Mouse (Mus musculus) megakaryocyte, adult 5-6 weeks (primary cell): Measurements from ENCODE around the gene Zscan2. TPM values are rescaled to one million over a fixed set of nuclear protein-coding genes. Genes with fewer than 3 reads are reported as not detected.
A peak's percentile ranks its signal among the peaks of the same experiment; 100 is the strongest.

ENCODE experiments used
- ATAC-seq: 2 replicates; pipeline ENCODE4 v1.8.0; 2016; ENCODE audit warnings: mild to moderate bottlenecking, inconsistent platforms; ENCODE audit not compliant: poor library complexity, severe bottlenecking
- total RNA-seq, 2 experiments: library from RNA; stranded (forward) in 1 of 2; stranded (reverse) in 1 of 2; fragments of 153-499, 151-499 nt in 1 of 2; fragments of 221-1000, 200-1000 nt in 1 of 2; gene quantifications; 2 replicates each; pipeline versions ENCODE4 v1.2.3 to v1.2.4; 2015 to 2017

The Zscan2 gene
- total RNA-seq, 2 experiments from 2014 or later: 1.5 to 1.6 TPM

DNA sequence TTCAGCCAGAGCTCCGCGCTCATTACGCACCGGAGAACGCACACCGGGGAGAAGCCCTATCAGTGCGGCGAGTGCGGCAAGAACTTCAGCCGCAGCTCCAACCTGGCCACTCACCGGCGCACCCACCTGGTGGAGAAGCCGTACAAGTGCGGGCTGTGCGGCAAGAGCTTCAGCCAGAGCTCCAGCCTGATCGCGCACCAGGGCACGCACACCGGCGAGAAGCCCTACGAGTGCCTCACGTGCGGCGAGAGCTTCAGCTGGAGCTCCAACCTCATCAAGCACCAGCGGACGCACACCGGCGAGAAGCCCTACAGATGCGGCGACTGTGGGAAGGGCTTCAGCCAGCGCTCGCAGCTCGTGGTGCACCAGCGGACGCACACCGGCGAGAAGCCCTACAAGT, 15.0 kb downstream of the Zscan2 start:
- no peak for ATAC-seq

DNA sequence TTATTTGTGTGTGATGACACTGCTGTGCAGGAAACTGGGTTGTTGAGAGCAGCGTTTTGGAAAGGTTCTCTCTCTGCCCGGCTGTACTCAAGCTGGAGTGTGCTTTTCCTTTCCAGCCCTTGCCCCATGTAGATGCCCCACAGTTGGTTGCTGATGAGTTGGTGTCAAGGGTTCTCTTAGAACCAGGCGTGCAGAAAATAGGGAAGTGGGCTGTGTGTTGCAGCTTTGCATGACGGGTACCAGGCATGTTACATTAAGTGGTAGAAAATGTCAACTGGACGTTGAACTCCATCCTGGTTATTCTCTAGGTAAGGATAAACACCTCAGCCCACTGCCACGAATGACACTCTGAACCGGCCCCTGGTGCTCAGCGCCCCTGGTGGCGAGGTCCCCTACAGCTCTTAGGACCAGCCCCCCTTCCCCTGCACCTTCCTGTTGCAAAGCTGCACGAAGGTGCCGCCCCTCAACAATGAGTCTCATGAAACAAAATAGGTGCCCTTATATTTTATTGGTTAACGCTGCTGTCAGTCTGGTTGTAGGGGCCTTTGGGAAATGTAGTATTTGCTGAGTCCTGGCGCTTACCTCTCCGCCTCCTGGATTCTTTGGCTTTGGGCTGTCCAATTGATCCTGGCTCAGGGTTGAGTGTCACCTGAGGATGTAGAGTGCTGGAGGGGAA, 22.2 kb downstream of the Zscan2 start:
- ATAC-seq: peak; percentile 95

DNA sequence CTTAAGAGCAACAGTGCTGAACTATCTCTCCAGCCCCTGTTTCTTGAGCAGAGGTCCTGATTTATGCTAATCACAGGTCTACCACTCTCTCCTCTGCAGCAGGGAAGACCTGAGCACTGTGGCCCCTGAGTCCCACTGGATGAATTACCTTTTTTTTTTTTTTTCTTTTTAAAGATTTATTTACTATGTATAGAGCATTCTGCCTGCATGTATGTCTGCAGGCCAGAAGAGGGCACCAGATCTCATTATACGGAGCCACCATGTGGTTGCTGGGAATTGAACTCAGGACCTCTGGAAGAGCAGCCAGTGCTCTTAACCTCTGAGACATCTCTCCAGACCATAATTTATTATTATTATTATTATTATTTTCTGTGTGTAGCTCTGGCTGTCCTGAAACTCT, 24.9 kb downstream of the Zscan2 start:
- no peak for ATAC-seq

DNA sequence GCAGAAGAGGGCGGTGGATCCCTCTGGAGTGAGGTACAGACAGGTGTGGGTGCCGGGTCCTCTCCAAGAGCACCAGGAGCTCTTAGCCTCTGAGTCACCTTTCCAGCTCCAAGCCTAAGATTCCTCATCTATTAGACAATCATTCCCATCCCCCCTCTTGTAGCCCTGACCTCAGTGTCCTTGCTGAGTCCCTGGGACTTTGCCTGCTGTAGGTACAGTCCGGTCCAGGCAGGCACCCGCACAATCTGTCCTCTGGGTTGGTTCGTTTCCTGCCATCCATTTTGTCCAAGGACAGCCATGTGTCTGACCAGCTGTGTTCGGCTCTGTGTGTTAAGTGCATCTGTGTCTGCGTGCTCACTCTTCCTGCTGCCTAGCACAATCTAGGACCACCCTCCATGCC, 27.9 kb downstream of the Zscan2 start:
- no peak for ATAC-seq

DNA sequence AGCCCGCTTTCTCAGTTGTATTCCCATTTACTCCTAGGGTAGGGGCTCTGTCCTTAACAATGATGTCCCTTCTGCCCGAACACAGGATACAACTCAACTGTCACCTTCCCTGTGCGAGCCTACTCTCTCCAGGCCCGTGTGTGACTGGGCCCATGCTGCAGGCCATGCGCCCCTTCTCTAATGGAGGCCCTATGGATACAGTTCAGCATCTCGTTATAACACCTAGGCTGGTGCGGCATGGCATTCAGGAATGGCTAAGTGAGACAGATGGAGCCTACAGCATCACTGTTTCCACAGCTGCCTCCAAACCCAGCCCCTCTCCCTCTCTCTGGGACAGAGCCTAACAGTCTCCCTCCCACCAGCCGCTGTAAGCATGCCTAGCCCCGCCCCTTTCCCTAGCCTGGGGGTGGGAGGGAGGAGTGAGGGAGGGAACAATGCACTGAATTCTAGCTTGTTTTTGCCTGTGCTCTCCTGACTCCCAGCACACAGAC, 28.3 kb downstream of the Zscan2 start:
- peak; percentile 33; the same call in 1 of the 2 replicates for ATAC-seq

DNA sequence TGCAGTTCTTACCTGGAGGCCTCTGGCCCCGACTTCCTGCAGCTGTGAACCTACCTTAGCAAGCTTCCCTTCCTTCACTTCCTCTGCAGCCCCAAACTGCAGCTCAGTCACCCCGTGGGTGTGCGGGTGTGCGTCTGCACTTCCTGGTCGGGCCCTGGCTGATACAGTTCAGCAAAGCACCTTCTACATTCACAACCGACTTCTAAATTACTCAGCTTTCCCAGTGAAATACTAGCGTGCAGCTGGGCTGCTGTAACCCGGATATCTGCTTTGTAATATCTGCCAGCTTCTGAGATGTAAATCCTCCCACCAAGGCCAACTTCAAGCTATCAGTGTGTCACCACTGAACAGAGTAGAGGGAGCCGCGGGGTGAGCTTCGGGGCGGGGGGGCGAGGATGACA, 29.1 kb downstream of the Zscan2 start:
- ATAC-seq: peak; percentile 88

DNA sequence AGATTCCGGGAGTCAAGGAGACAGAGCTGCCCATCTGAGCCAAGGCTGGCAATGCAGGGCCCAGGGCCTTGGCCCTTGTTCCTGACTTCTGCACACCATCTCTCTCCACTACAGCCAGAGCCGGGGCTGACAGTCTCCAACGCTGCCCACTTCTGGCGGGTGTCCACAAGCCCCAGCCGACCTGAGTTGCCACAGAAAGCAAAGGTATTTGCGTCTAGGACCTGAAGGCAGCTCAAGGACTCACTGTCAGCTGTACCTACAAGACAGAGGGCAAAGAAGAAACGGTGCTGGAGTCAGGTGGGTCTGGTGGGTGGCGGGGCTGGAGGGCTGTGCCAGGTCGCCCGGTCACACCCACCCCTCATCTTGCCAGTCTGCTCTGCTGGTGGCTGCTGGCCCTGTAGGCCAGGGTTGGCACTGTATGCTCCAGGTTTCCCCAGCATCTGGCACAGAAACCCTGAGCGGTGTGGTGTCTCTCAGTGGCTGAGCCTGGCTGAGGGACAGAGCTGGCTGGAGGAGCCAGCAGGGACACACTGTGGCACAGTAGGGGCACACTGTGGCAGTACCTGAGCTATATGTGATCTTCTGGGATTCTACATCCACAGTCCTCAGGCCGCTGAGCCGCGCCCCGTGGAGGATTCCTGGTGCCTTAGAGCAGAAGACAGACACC, 32.5 kb downstream of the Zscan2 start:
- no peak for ATAC-seq

DNA sequence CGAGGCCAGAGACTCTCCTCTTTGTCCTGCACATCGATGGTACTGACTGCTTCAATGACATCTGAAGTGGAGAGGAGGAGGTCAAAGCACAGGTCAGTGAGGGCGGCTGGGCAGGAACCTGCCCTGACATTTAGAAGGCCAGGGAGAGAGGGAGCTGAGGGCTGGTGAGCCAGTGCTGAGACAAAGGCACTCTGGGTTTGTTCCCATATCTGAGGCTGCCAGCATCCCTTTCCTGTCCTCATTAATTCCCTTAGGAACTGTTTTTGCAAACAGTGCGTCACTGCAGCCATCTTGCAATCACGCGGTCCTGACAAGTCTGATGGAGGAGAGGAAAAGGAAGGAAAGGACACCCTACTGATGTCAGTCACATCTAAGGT, 33.0 kb downstream of the Zscan2 start:
- no peak for ATAC-seq

DNA sequence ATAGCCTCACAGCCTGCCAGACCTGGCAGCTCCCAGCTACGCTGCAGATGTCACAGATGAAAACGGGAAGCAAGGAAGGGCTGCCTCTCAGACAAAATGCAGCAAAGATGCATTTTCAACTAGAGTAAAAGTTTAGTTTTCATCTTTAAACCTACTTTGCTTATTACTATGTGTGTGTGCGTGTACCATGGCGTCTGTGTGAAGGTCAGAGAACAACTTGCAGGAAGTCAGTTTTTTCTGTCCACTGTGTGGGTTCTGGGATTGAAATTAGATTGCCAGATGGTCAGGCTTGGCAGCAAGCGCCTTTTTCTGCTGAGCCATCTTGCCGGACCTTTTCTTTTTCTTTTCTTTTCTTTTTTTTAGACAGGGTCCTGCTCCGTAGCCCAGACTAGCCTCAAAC, 33.5 kb downstream of the Zscan2 start:
- no peak for ATAC-seq

DNA sequence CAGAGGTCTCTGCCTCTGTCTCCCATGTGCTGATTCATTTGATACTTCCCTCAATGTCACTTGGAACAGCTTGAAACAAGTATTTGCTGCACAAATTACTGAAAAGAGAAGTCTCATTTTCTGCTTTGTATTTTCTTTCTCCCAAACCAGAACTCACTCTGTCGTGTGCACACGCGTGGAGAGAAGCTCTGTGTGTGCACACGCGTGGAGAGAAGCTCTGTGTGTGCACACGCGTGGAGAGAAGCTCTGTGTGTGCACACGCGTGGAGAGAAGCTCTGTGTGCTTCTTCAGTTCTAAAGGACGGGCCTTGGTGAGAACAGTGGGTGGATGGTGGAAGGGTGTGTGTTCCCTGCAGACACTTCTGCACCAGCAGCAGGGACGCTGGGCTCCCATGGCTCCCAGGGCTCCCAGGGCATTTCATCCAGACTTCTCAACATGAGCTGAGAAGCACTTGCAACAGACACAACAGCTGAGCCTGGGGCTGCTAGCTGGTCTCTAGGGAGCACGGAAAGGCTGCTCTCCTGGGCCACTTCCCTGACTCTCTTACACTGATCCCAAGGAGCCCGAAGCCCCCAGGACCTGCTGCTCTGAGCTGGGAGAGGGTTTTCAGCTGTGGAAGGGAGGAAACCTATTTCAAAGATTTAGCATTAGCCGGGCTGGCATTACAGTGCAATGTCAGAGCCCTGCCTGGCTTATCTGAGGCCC, 34.2 kb downstream of the Zscan2 start:
- no peak for ATAC-seq

DNA sequence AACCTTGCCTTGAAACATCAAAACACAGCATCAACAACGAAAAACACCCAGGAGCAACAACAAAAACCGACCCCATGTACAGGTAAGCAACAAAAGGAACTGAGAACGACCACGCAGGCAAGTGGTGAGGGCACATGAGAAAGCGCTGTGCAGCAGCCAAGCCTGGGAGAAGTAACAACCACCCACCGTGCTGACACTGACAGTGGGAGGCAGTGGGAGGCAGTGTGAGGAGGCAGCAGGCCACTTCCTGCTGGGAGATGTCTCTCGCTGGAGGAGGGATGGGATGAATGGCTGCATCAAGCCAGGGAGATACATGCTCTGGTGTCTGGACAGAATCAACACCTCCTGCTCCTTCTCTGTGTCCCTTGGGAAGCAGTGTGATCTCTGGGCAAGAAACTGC, 36.4 kb downstream of the Zscan2 start:
- no peak for ATAC-seq

DNA sequence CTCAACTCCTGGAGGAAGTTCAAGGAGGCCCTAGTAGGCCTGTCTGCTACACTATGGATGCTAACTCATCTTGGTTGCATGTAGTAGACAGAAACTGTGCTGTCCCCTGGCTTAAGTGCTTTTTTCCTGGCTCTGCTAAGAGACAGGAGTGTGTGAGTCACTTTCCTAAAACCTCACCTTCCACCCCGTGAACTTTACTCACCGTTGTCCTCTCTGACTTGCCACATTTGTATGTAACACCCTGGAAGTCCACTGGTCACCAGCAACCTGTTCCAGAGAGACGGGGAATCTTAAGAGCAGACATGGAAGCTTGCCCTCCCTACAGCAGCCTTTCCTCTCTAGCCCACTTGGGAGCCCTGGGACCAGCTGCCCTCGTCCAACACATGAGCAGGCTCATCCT, 37.0 kb downstream of the Zscan2 start:
- ATAC-seq: no peak

DNA sequence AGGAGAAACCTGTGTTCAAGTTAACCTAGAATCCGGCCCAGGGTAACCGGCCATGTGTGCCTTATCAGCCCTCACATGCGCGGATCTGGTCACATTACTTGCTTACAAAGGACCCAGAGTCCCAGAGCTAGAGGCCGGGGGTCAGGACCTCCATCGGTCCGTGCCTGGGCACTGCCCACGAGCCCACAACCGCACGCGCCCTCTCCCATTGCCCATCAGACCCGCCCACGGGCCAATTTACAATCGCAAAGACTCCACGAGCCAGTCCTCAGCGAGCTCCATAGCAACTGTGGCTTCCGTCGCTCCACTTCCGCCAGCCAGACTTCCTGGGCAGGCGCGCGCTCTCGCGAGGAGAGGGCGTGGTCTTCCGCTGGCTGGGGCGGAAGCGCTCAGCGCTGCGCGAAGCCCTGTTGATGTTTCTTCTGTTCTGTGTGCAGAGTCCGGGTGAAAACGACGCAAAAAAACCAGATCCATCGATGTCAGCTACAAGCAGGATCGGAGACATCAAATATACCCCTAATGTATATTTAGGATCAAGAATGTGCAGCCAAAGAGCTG, 40.3 kb downstream of the Zscan2 start, which contains the start of gene Wdr73:
Gene Wdr73 (minus strand): TSS at position 326 of the 558 bp plus-strand sequence.
- peak; percentile 97 for ATAC-seq

DNA sequence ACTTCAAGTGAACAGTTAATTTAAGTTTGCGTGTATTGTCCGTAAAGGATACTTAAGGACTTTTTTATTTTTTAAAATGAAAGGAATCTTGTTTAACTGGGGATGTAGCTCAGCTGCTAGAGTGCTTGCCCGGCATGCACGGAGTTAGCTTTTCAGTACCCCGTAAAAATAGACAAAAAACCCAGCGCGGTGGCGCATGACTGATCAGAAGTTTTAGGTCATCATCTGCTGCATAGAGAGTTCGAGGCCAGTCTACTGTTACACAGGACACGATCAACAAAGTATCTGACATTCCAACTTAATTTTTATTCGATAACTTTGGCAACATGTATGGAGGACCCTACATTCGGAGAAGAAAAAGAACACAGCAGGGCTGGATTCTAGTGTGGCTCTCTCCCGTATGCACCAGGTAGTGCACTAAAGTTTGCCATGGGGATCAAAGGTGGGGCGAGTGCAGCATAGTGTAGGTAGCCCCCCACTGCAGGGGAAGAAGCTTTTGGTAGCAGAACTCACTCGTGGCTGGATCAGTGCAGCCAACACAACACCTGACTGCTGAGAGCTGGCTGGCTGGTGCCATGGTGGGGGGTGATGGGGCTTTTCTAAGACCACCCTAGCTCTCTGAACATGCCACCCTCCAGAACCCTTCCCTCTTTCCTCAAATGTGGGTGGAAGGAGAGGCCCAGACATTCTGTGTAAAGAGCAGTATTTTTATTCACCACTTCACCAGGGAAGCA, 41.0 kb downstream of the Zscan2 start:
- ATAC-seq: no peak

DNA sequence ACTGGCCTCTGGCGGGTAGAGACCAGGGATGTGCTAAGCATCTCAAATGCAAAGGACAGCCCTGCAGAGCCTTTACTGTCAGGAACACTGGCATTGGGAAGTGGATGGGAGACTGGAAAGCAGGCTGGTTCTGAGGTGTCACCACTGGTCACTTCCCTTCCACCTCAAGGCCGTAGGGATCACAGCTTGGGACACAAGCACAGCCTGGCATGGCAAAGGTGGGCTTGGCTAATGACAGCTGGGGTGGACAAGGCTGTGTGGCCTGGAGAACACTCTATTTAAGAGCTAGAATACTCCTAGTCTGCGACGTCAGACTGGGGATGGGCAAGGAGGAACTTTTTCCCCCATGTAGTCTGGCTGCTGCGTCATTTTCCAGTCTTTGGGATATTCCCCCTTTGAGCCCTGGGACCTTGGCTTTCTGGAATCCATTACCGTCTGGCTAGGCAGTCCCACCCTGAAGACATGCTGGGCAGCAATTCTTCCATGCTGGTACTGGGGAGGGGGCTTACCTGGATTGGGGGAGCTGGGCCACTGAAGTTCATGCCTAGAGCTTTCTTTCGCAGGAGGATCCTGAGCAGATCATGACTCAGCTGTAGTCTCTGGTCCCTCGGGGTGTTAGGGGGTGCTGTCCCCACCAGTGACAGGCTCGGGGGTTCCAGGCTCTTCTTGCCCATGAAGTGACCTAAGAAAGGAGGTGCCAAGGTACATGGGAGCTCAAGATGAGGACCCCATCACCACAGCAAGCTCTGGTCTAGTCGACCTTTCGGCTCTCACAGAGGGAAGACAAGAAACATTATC, 43.1 kb downstream of the Zscan2 start:
- no peak for ATAC-seq

DNA sequence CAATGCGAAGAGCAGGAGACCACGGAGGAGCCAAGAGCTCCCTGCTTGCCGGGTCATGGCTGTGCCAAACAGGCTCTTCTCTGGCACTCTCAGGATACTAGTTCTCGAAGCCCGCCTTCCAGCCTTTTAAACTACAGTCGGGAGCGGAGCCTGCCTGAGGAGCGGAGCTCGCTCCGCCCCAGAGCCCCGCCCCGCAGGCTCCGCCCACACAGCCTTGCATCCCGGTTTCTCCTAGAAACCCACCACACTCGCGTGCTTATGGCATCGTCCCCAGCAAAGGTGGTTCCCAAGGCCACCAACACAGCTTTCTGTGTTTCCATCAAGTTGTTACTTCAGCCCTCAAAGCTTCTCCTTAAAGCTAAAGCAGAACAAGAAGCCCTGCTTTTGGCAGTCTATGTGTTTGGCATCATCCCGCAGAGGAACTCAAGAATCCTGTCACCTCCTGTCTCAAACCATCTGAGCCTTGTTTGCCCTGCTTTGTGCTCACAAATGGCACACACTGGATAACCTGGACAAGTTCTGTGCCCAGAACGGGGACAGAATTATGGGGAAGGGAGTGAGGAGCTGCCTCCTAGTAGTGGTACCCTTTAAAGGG, 44.3 kb downstream of the Zscan2 start, which contains the start of gene Nmb:
Gene Nmb (minus strand): TSS at position 156 of the 595 bp plus-strand sequence.
- peak; percentile 33 for ATAC-seq

DNA sequence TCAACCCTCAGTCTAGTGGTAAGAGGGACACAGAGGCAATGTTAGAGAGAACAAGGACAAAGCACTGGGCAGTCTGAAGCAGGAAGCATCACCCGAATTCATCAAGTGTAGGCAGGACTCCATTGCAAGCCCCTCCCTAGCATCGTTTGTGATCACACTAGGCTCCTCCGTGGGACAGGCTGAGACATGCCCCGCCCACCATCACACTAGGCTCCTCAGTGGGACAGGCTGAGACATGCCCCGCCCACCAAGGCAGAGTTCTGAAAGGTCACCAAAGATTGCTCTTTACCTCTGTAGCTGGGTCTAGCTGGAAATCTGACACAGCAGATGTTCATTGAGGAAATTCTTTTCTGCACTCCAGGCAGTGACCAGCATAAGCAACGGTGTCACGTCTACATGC, 50.3 kb downstream of the Zscan2 start:
- no peak for ATAC-seq

DNA sequence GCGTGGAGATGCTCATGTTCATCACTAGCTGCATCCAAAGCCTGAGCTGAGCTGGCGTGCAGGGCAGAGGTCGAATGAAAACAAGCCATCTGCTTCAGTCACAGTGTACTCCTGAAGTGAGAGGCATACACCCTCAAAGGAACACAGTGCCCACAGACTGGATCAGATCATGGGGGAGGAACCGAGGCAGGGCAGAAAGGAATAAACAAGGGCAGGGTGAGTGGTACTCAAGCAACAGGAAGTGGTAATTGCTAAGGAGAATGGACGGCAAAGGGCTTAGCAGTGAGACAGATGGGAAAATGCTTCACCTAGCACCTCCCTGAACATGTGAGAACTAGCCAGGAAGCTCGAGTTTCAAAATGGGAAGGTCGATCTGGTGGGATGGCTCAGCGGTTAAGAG, 51.8 kb downstream of the Zscan2 start:
- ATAC-seq: no peak

DNA sequence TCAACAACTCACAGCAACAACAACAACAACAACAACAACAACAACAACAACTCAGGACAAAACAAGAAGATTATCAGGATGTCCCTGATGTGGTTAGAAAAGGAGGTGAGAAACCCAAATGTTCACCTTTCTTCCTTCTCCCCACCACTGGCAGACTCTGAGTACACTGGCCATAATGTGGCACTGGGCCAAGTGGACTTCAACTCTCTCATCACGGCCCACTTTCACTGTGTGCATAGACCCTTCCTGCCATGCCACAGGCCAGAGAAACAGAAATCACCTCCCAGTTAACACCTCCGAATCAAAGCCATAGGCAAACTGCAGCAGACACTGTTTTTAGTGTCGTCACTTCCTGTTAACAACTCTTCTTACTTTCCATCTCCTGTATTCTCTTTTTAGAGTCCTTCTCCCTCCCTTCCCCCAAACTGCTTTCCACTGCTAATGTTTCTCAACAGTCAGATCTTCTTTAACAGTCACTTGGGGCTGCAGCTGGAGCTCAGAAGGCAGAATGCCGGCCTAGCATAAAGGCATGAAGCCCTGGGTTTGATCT, 57.3 kb downstream of the Zscan2 start:
- ATAC-seq: 0 out of 2 replicates have a peak, but pooled peaks have one; percentile 7
